Mouse (Mus musculus): ENCODE measurements around the gene Kank1. TPM values are rescaled to one million over a fixed set of nuclear protein-coding genes. Genes with fewer than 3 reads are reported as not detected.

The Kank1 gene
- polyA plus RNA-seq, 1 experiment from 2014 or later: 13.5 TPM

GRCm38 (mm10) chr19:25400212-25400913 is 163.6 kb downstream of the Kank1 start:
- H3K9ac ChIP-seq: no peak overlapping the region
- 26% methylated on average over 13 of the region's 13 CpGs for WGBS
- H3K4me1 ChIP-seq: peaks cover 27% of the 10 kb centered on the region
- peak overlapping the region; percentile 45 for H3K4me2 ChIP-seq (replicated peaks)
- H3K27me3 ChIP-seq (replicated peaks): no peaks in the 10 kb centered on the region; the same call in 1 of the 2 replicates
- H3K4me3 ChIP-seq: no peak overlapping the region
- no peak overlapping the region for H3K27ac ChIP-seq
- H3K9me3 ChIP-seq: no peaks in the 10 kb centered on the region
- peak; percentile 82 for ATAC-seq (ENCODE audit: low FRiP score, low read depth)
- H3K36me3 ChIP-seq: no peaks in the 10 kb centered on the region

GRCm38 (mm10) chr19:25401521-25401920 is 164.7 kb downstream of the Kank1 start:
- Histone ChIP-seq H3K9ac (no peak overlapping the region), H3K27me3 (replicated peaks) (no peaks in the 10 kb centered on the region; the same call in 1 of the 2 replicates), H3K4me1 (peaks cover 30% of the 10 kb centered on the region), H3K4me2 (replicated peaks) (no peak overlapping the region), H3K9me3 (no peaks in the 10 kb centered on the region), H3K4me3 (no peak overlapping the region), H3K36me3 (no peaks in the 10 kb centered on the region), H3K27ac (no peak overlapping the region)
- WGBS: 50% methylated on average over 8 of the region's 8 CpGs
- no peak for ATAC-seq (ENCODE audit: low FRiP score, low read depth)

- H3K27me3 ChIP-seq (replicated peaks): no peaks in the 10 kb centered on the region; the same call in 1 of the 2 replicates
- WGBS: 92% methylated on average over 4 of the region's 4 CpGs
- ATAC-seq (ENCODE audit: low FRiP score, low read depth): no peak
- no peak overlapping the region for H3K4me2 ChIP-seq (replicated peaks)
- H3K4me1 ChIP-seq: peaks cover 35% of the 10 kb centered on the region
- H3K9ac ChIP-seq: no peak overlapping the region
- H3K9me3 ChIP-seq: no peaks in the 10 kb centered on the region
- H3K36me3 ChIP-seq: no peaks in the 10 kb centered on the region
- H3K27ac ChIP-seq: no peak overlapping the region
- no peak overlapping the region for H3K4me3 ChIP-seq
Observed at GRCm38 (mm10) chr19:25404163-25404562, 167.4 kb downstream of the Kank1 start.

- H3K36me3 ChIP-seq: peaks cover 17% of the 10 kb centered on the region
- peak overlapping the region; percentile 73 for H3K4me2 ChIP-seq (replicated peaks)
- H3K9me3 ChIP-seq: no peaks in the 10 kb centered on the region
- H3K4me1 ChIP-seq: peaks cover 18% of the 10 kb centered on the region
- WGBS: 35% methylated on average over 6 of the region's 6 CpGs
- no peak overlapping the region for H3K27ac ChIP-seq
- H3K27me3 ChIP-seq (replicated peaks): no peaks in the 10 kb centered on the region; the same call in 1 of the 2 replicates
- no peak for ATAC-seq (ENCODE audit: low FRiP score, low read depth)
- no peak overlapping the region for H3K4me3 ChIP-seq
- H3K9ac ChIP-seq: no peak overlapping the region
Observed at GRCm38 (mm10) chr19:25405987-25406386, 169.2 kb downstream of the Kank1 start.

- peak overlapping the region; percentile 30 for H3K4me3 ChIP-seq
- H3K4me1 ChIP-seq: peaks cover 13% of the 10 kb centered on the region
- no peaks in the 10 kb centered on the region; the same call in 1 of the 2 replicates for H3K27me3 ChIP-seq (replicated peaks)
- H3K4me2 ChIP-seq (replicated peaks): peak overlapping the region; percentile 73
- no peaks in the 10 kb centered on the region for H3K9me3 ChIP-seq
- peaks cover 18% of the 10 kb centered on the region for H3K36me3 ChIP-seq
- H3K9ac ChIP-seq: peak overlapping the region; percentile 36; the same call in 1 of the 2 replicates
- WGBS: 3% methylated on average over 27 of the region's 28 CpGs
- no peak overlapping the region for H3K27ac ChIP-seq
- peak; percentile 77 for ATAC-seq (ENCODE audit: low FRiP score, low read depth)
Observed at GRCm38 (mm10) chr19:25406481-25407184, 169.9 kb downstream of the Kank1 start.

- Histone ChIP-seq H3K27me3 (replicated peaks) (no peaks in the 10 kb centered on the region; the same call in 1 of the 2 replicates), H3K4me1 (peaks cover 13% of the 10 kb centered on the region), H3K9ac (0 out of 2 replicates have a peak overlapping the region, but pooled peaks have one; percentile 36), H3K4me2 (replicated peaks) (peak overlapping the region; percentile 73), H3K27ac (no peak overlapping the region), H3K9me3 (no peaks in the 10 kb centered on the region), H3K36me3 (peaks cover 18% of the 10 kb centered on the region), H3K4me3 (peak overlapping the region; percentile 30)
- ATAC-seq (ENCODE audit: low FRiP score, low read depth): no peak; the same call in none of the 2 replicates
- WGBS: 29% methylated on average over 10 of the region's 10 CpGs
Observed at GRCm38 (mm10) chr19:25407185-25407886, 170.6 kb downstream of the Kank1 start.

- Histone ChIP-seq H3K9me3 (no peaks in the 10 kb centered on the region), H3K9ac (no peak overlapping the region), H3K27me3 (replicated peaks) (no peaks in the 10 kb centered on the region; the same call in 1 of the 2 replicates), H3K4me2 (replicated peaks) (peak overlapping the region; percentile 73), H3K4me3 (no peak overlapping the region), H3K36me3 (peaks cover 18% of the 10 kb centered on the region), H3K4me1 (peaks cover 10% of the 10 kb centered on the region), H3K27ac (no peak overlapping the region)
- WGBS: 54% methylated on average over 6 of the region's 6 CpGs
- no peak for ATAC-seq (ENCODE audit: low FRiP score, low read depth)
Observed at GRCm38 (mm10) chr19:25407887-25408236, 171.1 kb downstream of the Kank1 start.

GRCm38 (mm10) chr19:25409239-25409638 is 172.5 kb downstream of the Kank1 start:
- Histone ChIP-seq H3K9ac (no peak overlapping the region), H3K4me3 (no peak overlapping the region), H3K4me1 (peaks cover 10% of the 10 kb centered on the region), H3K27me3 (replicated peaks) (no peaks in the 10 kb centered on the region), H3K27ac (no peak overlapping the region), H3K4me2 (replicated peaks) (no peak overlapping the region), H3K9me3 (no peaks in the 10 kb centered on the region), H3K36me3 (peaks cover 18% of the 10 kb centered on the region)
- 93% methylated on average over 9 of the region's 9 CpGs for WGBS
- ATAC-seq (ENCODE audit: low FRiP score, low read depth): no peak

GRCm38 (mm10) chr19:25411353-25411752 is 174.6 kb downstream of the Kank1 start:
- no peak for ATAC-seq (ENCODE audit: low FRiP score, low read depth)
- H3K27ac ChIP-seq: no peak overlapping the region
- no peak overlapping the region for H3K4me2 ChIP-seq (replicated peaks)
- H3K36me3 ChIP-seq: peaks cover 18% of the 10 kb centered on the region
- H3K9ac ChIP-seq: no peak overlapping the region
- 90% methylated on average over 17 of the region's 17 CpGs for WGBS
- H3K27me3 ChIP-seq (replicated peaks): no peaks in the 10 kb centered on the region
- peaks cover 9% of the 10 kb centered on the region for H3K4me1 ChIP-seq
- no peak overlapping the region for H3K4me3 ChIP-seq
- H3K9me3 ChIP-seq: no peaks in the 10 kb centered on the region

- no peaks in the 10 kb centered on the region for H3K4me1 ChIP-seq
- H3K36me3 ChIP-seq: peaks cover 7% of the 10 kb centered on the region
- H3K9ac ChIP-seq: no peak overlapping the region
- H3K4me2 ChIP-seq (replicated peaks): no peak overlapping the region
- no peak for ATAC-seq (ENCODE audit: low FRiP score, low read depth)
- no peaks in the 10 kb centered on the region for H3K27me3 ChIP-seq (replicated peaks)
- H3K9me3 ChIP-seq: no peaks in the 10 kb centered on the region
- no peak overlapping the region for H3K27ac ChIP-seq
- 83% methylated on average over 5 of the region's 5 CpGs for WGBS
- H3K4me3 ChIP-seq: no peak overlapping the region
Observed at GRCm38 (mm10) chr19:25415448-25415847, 178.7 kb downstream of the Kank1 start.

GRCm38 (mm10) chr19:25417671-25418070 is 180.9 kb downstream of the Kank1 start:
- Histone ChIP-seq H3K4me2 (replicated peaks) (no peak overlapping the region), H3K9ac (no peak overlapping the region), H3K27ac (no peak overlapping the region), H3K36me3 (no peaks in the 10 kb centered on the region), H3K9me3 (no peaks in the 10 kb centered on the region), H3K4me3 (no peak overlapping the region), H3K27me3 (replicated peaks) (no peaks in the 10 kb centered on the region), H3K4me1 (no peaks in the 10 kb centered on the region)
- 76% methylated on average over 3 of the region's 3 CpGs for WGBS
- ATAC-seq (ENCODE audit: low FRiP score, low read depth): no peak

- no peak overlapping the region for H3K27ac ChIP-seq
- no peaks in the 10 kb centered on the region for H3K27me3 ChIP-seq (replicated peaks)
- ATAC-seq (ENCODE audit: low FRiP score, low read depth): no peak
- H3K9me3 ChIP-seq: no peaks in the 10 kb centered on the region
- no peak overlapping the region for H3K4me3 ChIP-seq
- H3K4me1 ChIP-seq: no peaks in the 10 kb centered on the region
- WGBS: 72% methylated on average over 8 of the region's 8 CpGs
- no peak overlapping the region for H3K4me2 ChIP-seq (replicated peaks)
- H3K36me3 ChIP-seq: no peaks in the 10 kb centered on the region
- no peak overlapping the region for H3K9ac ChIP-seq
Observed at GRCm38 (mm10) chr19:25419983-25420382, 183.2 kb downstream of the Kank1 start.

Measured in neural tube, embryonic 12.5 days (tissue).